Mouse (Mus musculus) A20 (cell line): ENCODE measurements around the gene Clmp.
"Not testable (repeated sequence)": the region's sequence is repeated elsewhere in the genome, so short reads cannot be mapped to it uniquely, and the experiment has no call there.

ENCODE experiments used
- DNase-seq: peaks from one replicate; pipeline ENCODE4 v3.0.0-alpha.2; 2011; ENCODE audit warnings: low read depth, low spot score

Clmp gene

GRCm38 (mm10) chr9:40801614-40802532, 116.1 kb downstream of the Clmp start:
- not testable (repeated sequence) for DNase-seq

GRCm38 (mm10) chr9:40802533-40802875, 116.7 kb downstream of the Clmp start:
- not testable (repeated sequence) for DNase-seq

- DNase-seq, result not testable (repeated sequence)
Observed at GRCm38 (mm10) chr9:40804576-40804975, 118.8 kb downstream of the Clmp start.

GRCm38 (mm10) chr9:40805263-40805662, 119.5 kb downstream of the Clmp start:
- peak; percentile 82 for DNase-seq

- DNase-seq, result peak; percentile 42
Observed at GRCm38 (mm10) chr9:40806440-40807288, 120.9 kb downstream of the Clmp start.

- peak; percentile 56 for DNase-seq
Observed at GRCm38 (mm10) chr9:40807289-40807920, 121.6 kb downstream of the Clmp start.

DNA sequence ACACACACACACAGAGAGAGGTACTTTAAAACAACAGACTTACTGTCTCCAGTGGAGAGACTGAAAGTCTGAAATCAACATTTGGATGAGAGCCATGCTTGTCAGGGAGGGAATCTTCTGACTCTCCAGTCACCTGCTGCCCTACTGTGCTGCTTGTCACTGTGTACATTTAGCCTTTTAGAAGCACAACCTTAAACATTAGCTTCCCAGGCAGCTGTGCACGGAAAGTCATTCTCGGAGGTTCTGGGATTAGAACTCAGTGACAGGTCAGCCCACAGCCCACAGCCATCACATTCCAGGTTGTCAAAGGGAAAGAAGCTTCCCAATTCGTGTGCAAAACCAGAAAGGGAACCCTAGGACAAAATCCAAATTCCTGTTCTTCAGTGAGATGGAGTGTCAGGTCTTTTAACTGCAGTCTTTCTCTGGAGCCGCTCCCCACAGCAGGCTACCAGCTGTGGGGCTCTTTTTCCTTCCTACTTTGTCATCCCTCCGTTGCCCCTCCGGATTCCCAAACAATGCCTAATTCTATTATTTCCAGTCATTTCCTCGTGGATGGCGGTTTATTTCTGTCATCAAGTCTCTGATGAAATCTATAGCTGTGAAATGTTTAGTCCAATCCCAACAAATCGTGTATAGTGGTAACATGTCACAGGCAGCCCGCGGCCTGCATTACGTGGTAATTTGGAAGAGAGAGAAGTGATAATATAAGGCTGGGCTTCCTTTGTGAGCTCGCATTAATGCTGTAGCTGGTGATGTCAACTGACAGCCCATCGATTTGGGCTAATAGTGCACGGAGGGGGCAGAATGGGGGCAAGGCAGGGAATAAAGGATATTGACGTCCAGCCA, 122.5 kb downstream of the Clmp start:
- no peak for DNase-seq

- DNase-seq, result no peak
Observed at GRCm38 (mm10) chr9:40808907-40809280, 123.1 kb downstream of the Clmp start.

DNA sequence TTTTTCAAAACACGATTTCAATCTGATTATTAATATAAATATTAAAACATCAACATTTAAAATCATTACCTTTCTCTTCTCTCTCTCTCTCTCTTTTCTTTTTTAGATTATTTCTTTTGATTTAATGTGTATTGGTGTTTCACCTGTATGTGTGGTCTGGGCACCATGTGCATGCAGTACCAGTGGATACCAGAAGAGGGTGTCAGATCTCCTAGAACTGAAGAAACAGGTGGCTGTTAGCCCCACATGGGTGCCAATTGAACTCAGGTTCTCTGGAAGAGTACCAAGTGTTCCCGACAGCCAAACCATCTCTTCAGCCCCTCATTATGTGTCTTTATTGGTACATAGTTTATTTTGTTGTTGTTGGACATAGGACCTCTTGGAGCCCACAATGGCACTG, 126.1 kb downstream of the Clmp start:
- peak; percentile 78 for DNase-seq

DNA sequence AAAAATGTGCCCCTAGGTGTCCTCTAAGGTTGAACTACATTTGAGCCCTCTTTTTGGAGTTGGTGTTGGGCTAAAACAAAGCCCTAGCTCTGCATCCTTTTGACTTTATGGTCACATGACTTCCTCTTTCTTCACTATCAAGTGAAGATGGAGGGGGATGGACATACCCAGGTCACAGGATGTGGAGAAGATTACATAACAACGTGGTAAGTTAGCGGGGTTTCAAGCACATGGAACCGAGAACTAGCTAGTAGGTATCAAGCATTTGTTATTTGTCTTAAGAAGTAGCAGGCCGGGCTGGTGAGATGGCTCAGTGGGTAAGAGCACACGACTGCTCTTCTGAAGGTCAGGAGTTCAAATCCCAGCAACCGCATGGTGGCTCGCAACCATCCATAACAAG, 128.3 kb downstream of the Clmp start:
- no peak for DNase-seq

DNA sequence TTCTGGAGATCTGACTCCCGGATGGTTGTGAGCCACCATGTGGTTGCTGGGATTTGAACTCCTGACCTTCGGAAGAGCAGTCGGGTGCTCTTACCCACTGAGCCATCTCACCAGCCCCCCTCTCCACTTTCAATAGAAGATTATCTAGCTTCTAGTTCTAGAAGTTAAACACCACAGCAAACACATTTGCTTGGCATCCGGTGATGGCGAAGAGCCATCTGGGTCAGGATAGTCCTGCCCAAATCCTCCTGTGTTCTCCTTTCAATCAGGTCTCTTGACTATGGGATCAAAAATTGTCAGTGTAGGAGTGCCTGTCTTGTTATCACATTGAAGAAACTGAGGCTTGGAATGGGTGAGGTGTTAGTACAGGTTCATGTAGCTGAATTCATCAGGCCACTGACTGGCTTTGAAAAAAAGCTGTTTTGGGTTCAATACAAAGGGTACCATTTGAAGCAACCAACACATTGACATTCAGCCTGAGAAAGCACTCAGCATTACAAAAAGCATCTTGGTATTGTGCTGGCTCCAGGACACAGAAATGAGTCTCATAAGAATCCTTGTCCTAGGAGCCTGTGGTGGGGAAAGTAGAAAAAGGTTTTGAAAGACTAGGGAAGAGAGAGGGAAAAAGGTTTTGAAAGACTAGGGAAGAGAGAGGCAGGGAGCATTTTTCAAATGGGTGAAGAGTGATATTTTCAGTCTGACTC, 131.7 kb downstream of the Clmp start:
- DNase-seq, result no peak

DNA sequence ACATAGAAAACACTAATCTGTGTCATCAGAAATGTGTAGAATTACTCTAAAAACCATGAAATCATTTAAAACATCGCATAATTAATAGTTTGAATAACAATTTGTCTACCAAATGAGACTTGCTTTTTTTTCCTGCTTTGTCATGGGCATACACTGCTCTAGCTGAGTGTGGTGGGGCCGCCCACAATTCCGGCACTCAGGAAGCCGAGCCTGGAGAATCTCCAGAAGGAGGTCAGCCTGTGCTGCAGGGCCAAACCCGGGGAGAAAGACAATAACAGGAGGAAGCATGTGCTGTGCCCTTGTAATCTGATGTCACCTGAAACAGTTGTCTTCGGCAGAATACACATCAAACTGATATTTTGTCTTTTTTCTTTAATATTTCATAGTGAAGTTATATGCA, 139.8 kb downstream of the Clmp start:
- DNase-seq, result no peak

DNA sequence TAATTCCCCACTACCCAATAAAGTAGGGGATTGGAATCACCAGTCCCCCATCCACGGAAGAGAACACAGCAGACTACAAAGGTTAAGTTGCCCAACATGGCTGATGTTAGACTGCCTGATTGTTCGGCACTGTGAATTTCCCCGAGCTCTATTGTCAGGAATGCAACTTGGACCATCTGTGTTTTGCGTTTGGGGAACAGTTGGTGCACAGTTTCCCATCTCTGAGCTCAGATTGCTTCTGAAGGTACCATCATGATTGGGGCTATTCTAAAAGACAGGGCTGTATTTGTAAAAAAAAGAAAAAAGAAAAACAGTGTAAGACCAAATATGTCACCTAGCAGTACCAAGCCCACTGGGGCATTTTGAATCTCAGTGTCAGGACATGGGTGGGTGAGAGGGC, 141.6 kb downstream of the Clmp start:
- no peak for DNase-seq

DNA sequence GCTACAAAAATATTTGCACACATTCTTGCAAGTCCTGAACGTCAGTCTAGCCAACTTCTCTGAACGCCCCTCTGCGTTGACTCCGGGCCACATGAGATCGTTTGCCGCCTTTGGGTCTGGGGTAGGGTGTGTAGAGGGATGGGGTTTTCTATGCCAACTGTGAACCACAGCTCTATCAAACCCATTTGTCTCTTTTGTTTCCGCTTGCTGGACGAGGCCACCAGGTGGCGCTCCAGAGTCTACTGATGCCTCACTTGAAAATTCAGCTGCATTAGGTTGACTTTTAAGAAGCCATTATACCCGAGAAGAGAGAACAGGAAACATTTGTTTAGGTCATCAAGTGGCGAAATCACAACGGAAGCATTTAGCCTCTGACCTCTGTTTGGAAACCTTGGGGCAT, 148.8 kb downstream of the Clmp start:
- peak; percentile 83 for DNase-seq
